Mouse (Mus musculus) erythroblast, embryonic 14.5 days (primary cell): ENCODE data around the gene Slit2. TPM values are rescaled to one million over a fixed set of nuclear protein-coding genes. Genes with fewer than 3 reads are reported as not detected.

Experiments
- H3K27me3 ChIP-seq: 2 replicates; pipeline ENCODE4 v1.6.1; 2012; ENCODE audit warnings: inconsistent platforms; ENCODE audit not compliant: control insufficient read depth
- H3K36me3 ChIP-seq: 2 replicates; pipeline ENCODE4 v1.6.1; 2012; ENCODE audit warnings: mild to moderate bottlenecking, inconsistent platforms; ENCODE audit not compliant: control insufficient read depth
- H3K4me1 ChIP-seq: 2 replicates; pipeline ENCODE4 v1.6.1; 2012; ENCODE audit warnings: inconsistent platforms; ENCODE audit not compliant: control insufficient read depth
- H3K4me3 ChIP-seq: replicated peaks from 2 replicates; pipeline ENCODE3; 2012; ENCODE audit warnings: moderate library complexity, mild to moderate bottlenecking, inconsistent platforms
- H3K9me3 ChIP-seq: 2 replicates; pipeline ENCODE4 v1.6.1; 2012; ENCODE audit warnings: low read length, inconsistent platforms, mixed read lengths; ENCODE audit not compliant: control insufficient read depth
- GATA1 ChIP-seq: IDR thresholded peaks from 2 replicates; pipeline ENCODE4 v1.6.1; 2012; ENCODE audit warnings: low read length, inconsistent platforms, mixed read lengths
- TAL1 ChIP-seq: IDR thresholded peaks from 3 replicates; pipeline ENCODE4 v1.6.1; 2012; ENCODE audit warnings: low read length, inconsistent platforms, mixed read lengths
- polyA plus RNA-seq: library from polyadenylated mRNA; stranded (reverse); fragments of >175 nt; gene quantifications from 2 replicates; pipeline ENCODE4 v1.2.3, GENCODE M21; 2012

The Slit2 gene
- polyA plus RNA-seq, 1 experiment = 0.01 TPM

GRCm38 (mm10) chr5:48122651-48123050, 139.7 kb downstream of the Slit2 start:
- TF ChIP-seq TAL1 (no peak), GATA1 (no peak)
- no peak overlapping the region for H3K4me3 ChIP-seq
- no peaks in the 10 kb centered on the region for H3K36me3 ChIP-seq
- no peaks in the 10 kb centered on the region for H3K27me3 ChIP-seq
- no peaks in the 10 kb centered on the region for H3K9me3 ChIP-seq
- H3K4me1 ChIP-seq = no peaks in the 10 kb centered on the region

- Histone ChIP-seq H3K4me1 (no peaks in the 10 kb centered on the region), H3K27me3 (no peaks in the 10 kb centered on the region), H3K9me3 (no peaks in the 10 kb centered on the region), H3K36me3 (no peaks in the 10 kb centered on the region), H3K4me3 (no peak overlapping the region)
- TF ChIP-seq GATA1 (no peak), TAL1 (no peak)
Observed at GRCm38 (mm10) chr5:48125770-48126423, 143.0 kb downstream of the Slit2 start.

- Histone ChIP-seq H3K4me3 (no peak overlapping the region), H3K36me3 (no peaks in the 10 kb centered on the region), H3K4me1 (no peaks in the 10 kb centered on the region), H3K9me3 (no peaks in the 10 kb centered on the region), H3K27me3 (no peaks in the 10 kb centered on the region)
- no peak for TF ChIP-seq GATA1
- no peak for TF ChIP-seq TAL1
Observed at GRCm38 (mm10) chr5:48129981-48130380, 147.0 kb downstream of the Slit2 start.

- no peaks in the 10 kb centered on the region for H3K9me3 ChIP-seq
- no peaks in the 10 kb centered on the region for H3K4me1 ChIP-seq
- H3K27me3 ChIP-seq = no peaks in the 10 kb centered on the region
- TF ChIP-seq TAL1 (no peak), GATA1 (no peak)
- H3K4me3 ChIP-seq = no peak overlapping the region
- H3K36me3 ChIP-seq = no peaks in the 10 kb centered on the region
Observed at GRCm38 (mm10) chr5:48136571-48136970, 153.6 kb downstream of the Slit2 start.

- Histone ChIP-seq H3K36me3 (no peaks in the 10 kb centered on the region), H3K4me3 (no peak overlapping the region), H3K4me1 (no peaks in the 10 kb centered on the region), H3K9me3 (no peaks in the 10 kb centered on the region), H3K27me3 (no peaks in the 10 kb centered on the region)
- TF ChIP-seq TAL1 = no peak
- TF ChIP-seq GATA1 = no peak
Observed at GRCm38 (mm10) chr5:48138849-48139487, 156.0 kb downstream of the Slit2 start.

GRCm38 (mm10) chr5:48139488-48139862, 156.5 kb downstream of the Slit2 start:
- Histone ChIP-seq H3K36me3 (no peaks in the 10 kb centered on the region), H3K4me1 (no peaks in the 10 kb centered on the region), H3K4me3 (no peak overlapping the region), H3K9me3 (no peaks in the 10 kb centered on the region), H3K27me3 (no peaks in the 10 kb centered on the region)
- TF ChIP-seq GATA1 (no peak), TAL1 (no peak)

GRCm38 (mm10) chr5:48146082-48146481, 163.1 kb downstream of the Slit2 start:
- TF ChIP-seq TAL1 (no peak), GATA1 (no peak)
- Histone ChIP-seq H3K4me3 (no peak overlapping the region), H3K36me3 (no peaks in the 10 kb centered on the region), H3K4me1 (no peaks in the 10 kb centered on the region), H3K27me3 (no peaks in the 10 kb centered on the region), H3K9me3 (no peaks in the 10 kb centered on the region)

GRCm38 (mm10) chr5:48160829-48161228, 177.9 kb downstream of the Slit2 start:
- no peak overlapping the region for H3K4me3 ChIP-seq
- TF ChIP-seq TAL1 = no peak
- no peak for TF ChIP-seq GATA1
- H3K27me3 ChIP-seq = no peaks in the 10 kb centered on the region
- no peaks in the 10 kb centered on the region for H3K36me3 ChIP-seq
- H3K9me3 ChIP-seq = no peaks in the 10 kb centered on the region
- H3K4me1 ChIP-seq = no peaks in the 10 kb centered on the region

GRCm38 (mm10) chr5:48181646-48182302, 198.8 kb downstream of the Slit2 start:
- H3K27me3 ChIP-seq = no peaks in the 10 kb centered on the region
- H3K4me1 ChIP-seq = no peaks in the 10 kb centered on the region
- no peaks in the 10 kb centered on the region for H3K36me3 ChIP-seq
- TF ChIP-seq TAL1 (no peak), GATA1 (no peak)
- no peak overlapping the region for H3K4me3 ChIP-seq
- no peaks in the 10 kb centered on the region for H3K9me3 ChIP-seq
